Mouse (Mus musculus) erythroblast, embryonic 14.5 days (primary cell): Measurements from ENCODE around the gene Dhx30. TPM values are rescaled to one million over a fixed set of nuclear protein-coding genes. Genes with fewer than 3 reads are reported as not detected.
"Not testable (repeated sequence)": the region's sequence is repeated elsewhere in the genome, so short reads cannot be mapped to it uniquely, and the experiment has no call there.

Experiments
- H3K27me3 ChIP-seq: 2 replicates; pipeline ENCODE4 v1.6.1; 2012; ENCODE audit warnings: inconsistent platforms; ENCODE audit not compliant: control insufficient read depth
- H3K36me3 ChIP-seq: 2 replicates; pipeline ENCODE4 v1.6.1; 2012; ENCODE audit warnings: mild to moderate bottlenecking, inconsistent platforms; ENCODE audit not compliant: control insufficient read depth
- H3K4me1 ChIP-seq: 2 replicates; pipeline ENCODE4 v1.6.1; 2012; ENCODE audit warnings: inconsistent platforms; ENCODE audit not compliant: control insufficient read depth
- H3K4me3 ChIP-seq: replicated peaks from 2 replicates; pipeline ENCODE3; 2012; ENCODE audit warnings: moderate library complexity, mild to moderate bottlenecking, inconsistent platforms
- H3K9me3 ChIP-seq: 2 replicates; pipeline ENCODE4 v1.6.1; 2012; ENCODE audit warnings: low read length, inconsistent platforms, mixed read lengths; ENCODE audit not compliant: control insufficient read depth
- GATA1 ChIP-seq: IDR thresholded peaks from 2 replicates; pipeline ENCODE4 v1.6.1; 2012; ENCODE audit warnings: low read length, inconsistent platforms, mixed read lengths
- TAL1 ChIP-seq: IDR thresholded peaks from 3 replicates; pipeline ENCODE4 v1.6.1; 2012; ENCODE audit warnings: low read length, inconsistent platforms, mixed read lengths
- polyA plus RNA-seq: library from polyadenylated mRNA; stranded (reverse); fragments of >175 nt; gene quantifications from 2 replicates; pipeline ENCODE4 v1.2.3, GENCODE M21; 2012

The Dhx30 gene
- polyA plus RNA-seq, 1 experiment = 1.1 TPM

DNA sequence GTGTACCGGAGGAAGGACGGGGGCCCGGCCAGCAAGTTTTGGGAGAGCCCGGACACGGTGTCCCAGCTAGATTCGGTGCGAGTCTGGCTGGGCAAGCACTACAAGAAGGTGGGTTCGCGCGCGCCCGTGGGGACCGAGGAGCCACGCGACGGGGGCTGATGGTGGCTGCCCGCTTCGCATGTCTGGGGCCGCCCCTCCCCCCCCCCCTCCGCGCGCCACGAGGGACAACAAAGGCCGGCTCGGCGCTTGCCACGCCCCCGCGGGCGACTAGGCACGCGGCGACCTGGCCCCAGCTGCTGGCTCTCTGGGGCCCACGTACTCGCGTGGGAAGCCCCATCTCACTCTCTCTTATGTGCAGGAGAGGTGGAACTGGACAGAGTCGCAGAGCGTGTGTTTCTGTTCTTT lies 14.6 kb upstream of the Dhx30 start:
- peaks cover 42% of the 10 kb centered on the region for H3K4me1 ChIP-seq
- peak overlapping the region; percentile 88 for H3K4me3 ChIP-seq
- no peaks in the 10 kb centered on the region for H3K9me3 ChIP-seq
- no peaks in the 10 kb centered on the region for H3K27me3 ChIP-seq
- peaks cover 31% of the 10 kb centered on the region for H3K36me3 ChIP-seq
- TF ChIP-seq TAL1 (no peak), GATA1 (no peak)

DNA sequence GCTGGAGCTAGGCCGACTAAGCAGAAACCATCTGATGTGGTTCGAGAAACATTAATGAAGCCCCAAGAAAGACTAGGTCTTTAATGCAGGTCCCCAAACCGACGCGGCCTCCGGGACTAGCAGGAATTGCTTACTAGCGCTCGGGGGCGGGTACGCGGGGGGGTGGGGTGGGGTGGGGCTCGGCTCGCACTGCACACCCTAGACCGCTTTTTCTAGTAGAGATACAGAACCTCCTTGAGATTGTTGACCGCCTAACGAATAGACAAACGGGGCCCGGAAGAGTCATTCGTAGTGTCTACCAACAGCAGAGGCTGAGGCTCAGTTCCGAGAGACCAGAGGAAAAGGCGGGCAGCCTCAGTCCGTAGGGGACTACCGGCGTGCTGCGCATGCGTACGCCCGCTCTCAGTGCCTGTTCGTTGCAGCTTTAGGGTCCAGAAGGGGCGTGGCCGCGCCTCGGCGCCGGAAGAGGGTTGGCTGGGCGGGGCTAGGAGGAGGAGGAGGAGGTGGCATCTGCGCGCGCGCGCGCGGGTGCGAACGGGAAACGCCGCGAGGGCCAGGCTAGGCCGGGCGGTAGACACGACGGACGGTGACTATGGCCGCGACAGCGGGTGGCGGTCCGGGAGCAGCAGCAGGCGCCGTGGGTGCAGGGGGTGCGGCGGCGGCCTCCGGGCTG lies 14.0 kb upstream of the Dhx30 start:
- no peaks in the 10 kb centered on the region for H3K27me3 ChIP-seq
- H3K4me1 ChIP-seq = peaks cover 42% of the 10 kb centered on the region
- H3K36me3 ChIP-seq = peaks cover 26% of the 10 kb centered on the region
- TF ChIP-seq GATA1 = no peak
- no peak for TF ChIP-seq TAL1
- peak overlapping the region; percentile 88 for H3K4me3 ChIP-seq
- H3K9me3 ChIP-seq = no peaks in the 10 kb centered on the region

- peak overlapping the region; percentile 88 for H3K4me3 ChIP-seq
- H3K27me3 ChIP-seq = no peaks in the 10 kb centered on the region
- TF ChIP-seq TAL1 (no peak), GATA1 (no peak)
- no peaks in the 10 kb centered on the region for H3K9me3 ChIP-seq
- peaks cover 42% of the 10 kb centered on the region for H3K4me1 ChIP-seq
- peaks cover 19% of the 10 kb centered on the region for H3K36me3 ChIP-seq
Measured at GRCm38 (mm10) chr9:110130896-110131524, 13.4 kb upstream of the Dhx30 start.

DNA sequence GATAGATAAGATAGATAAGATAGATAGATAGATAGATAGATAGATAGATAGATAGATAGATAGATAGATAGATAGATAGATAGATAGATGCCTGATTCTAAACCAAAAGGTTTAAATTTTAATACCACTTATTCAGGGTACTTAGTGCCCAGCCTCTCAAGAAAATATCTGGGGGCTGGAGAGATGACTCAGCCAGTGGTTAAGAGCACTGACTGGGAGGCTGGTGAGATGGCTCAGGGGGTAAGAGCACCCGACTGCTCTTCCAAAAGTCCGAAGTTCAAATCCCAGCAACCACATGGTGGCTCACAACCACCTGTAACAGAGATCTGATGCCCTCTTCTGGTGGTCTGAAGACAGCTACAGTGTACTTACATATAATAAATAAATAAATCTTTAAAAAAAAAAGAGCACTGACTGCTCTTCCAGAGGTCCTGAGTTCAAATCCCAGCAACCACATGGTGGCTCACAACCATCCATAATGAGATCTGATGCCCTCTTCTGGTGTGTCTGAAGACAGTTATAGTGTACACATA lies 6.4 kb upstream of the Dhx30 start:
- not testable (repeated sequence) for H3K27me3 ChIP-seq, H3K4me3 ChIP-seq, H3K9me3 ChIP-seq, H3K36me3 ChIP-seq, H3K4me1 ChIP-seq

DNA sequence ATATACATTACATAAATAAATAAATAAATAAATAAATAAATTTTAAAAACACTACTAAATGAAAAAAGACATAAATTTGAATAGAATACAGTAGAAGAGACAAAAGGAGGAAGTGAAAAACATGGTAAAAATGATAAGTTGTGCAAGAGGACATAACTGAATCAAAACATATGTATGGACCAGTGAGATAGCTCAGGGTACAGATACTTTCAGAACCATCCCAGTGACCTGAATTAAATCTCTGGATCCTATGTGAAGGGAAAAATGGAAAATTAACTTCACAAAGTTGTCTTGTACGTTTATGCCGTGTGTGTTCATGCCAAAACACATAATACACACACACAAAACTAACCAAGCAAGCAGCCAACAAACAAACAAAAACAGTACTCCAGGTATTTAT lies 5.7 kb upstream of the Dhx30 start:
- H3K4me1 ChIP-seq = peaks cover 12% of the 10 kb centered on the region
- TF ChIP-seq GATA1 (no peak), TAL1 (no peak)

GRCm38 (mm10) chr9:110121424-110121823 lies 3.8 kb upstream of the Dhx30 start:
- H3K36me3 ChIP-seq = peaks cover 2% of the 10 kb centered on the region
- H3K27me3 ChIP-seq = no peaks in the 10 kb centered on the region
- H3K9me3 ChIP-seq = no peaks in the 10 kb centered on the region
- no peak for TF ChIP-seq TAL1
- TF ChIP-seq GATA1 = no peak
- H3K4me1 ChIP-seq = peaks cover 24% of the 10 kb centered on the region
- no peak overlapping the region for H3K4me3 ChIP-seq

More for the DNA sequence above, 5.7 kb upstream of the Dhx30 start:
- H3K36me3 ChIP-seq = peaks cover 2% of the 10 kb centered on the region
- H3K27me3 ChIP-seq = no peaks in the 10 kb centered on the region
- no peak overlapping the region for H3K4me3 ChIP-seq
- H3K9me3 ChIP-seq = no peaks in the 10 kb centered on the region

DNA sequence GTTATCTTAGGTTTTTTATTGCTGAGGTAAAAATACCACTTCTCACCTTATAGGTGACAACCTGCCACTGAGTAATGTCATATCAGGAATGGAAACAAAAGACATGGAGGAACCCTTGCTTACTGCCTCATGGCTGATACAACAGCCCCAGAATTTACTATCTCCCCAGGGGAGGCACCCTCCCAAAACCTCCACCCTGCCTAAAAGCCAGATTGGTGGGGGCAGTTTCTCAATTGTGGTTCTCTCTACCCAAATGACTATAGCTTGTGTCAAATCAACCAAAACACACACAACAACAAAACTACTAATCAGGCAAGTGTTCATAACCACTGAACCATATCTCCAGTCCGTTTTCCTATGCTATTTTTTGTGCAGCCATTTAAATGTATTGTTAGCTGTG lies 619 bp upstream of the Dhx30 start:
- Histone ChIP-seq H3K36me3 (peaks cover 15% of the 10 kb centered on the region), H3K27me3 (no peaks in the 10 kb centered on the region), H3K4me3 (peak overlapping the region; percentile 91), H3K4me1 (peaks cover 29% of the 10 kb centered on the region), H3K9me3 (no peaks in the 10 kb centered on the region)
- TF ChIP-seq TAL1 (no peak), GATA1 (no peak)

DNA sequence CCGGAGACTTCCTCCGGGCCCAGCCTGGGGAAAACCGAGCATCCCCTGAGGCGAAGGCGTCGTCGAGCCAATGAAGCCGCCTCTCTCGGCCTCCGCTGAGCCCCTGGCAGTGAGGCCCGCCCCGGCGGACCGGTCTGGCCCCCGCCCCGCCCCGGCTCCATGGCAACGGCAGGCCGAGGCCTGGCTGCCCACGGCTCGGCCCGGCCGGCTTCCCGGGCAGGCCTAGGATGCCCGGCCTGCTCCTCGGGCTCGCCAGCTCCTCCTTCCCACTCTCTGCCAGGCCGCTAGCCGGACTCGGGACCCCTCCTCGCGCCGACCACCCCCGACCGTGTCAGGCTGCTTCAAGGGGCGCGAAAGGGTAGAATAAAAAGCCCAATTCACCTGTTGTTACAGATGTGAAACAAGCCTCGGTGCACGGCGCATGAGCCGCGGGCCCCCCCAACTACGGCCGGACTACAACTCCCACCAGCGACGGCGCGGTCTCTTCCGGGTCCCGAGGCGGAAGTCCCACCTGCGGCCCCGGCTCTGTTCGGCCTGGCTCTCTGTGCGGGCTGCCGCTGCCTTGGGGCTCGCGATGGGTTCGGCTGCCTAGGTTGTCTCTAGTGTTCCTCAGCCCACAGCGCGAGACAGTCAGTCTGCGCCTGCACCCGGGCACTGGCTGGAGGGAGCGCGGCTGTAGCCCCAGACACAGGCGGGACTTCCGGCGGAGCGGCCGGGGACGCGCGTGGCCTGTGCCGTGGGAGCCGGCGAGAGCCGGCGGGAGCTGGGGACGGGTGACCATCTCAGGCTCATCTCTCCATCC lies 452 bp downstream of the Dhx30 start, which contains the start of gene Smarcc1:
TSS of gene Smarcc1 (plus strand) at position 732 of the 802 bp plus-strand sequence.
- no peak for TF ChIP-seq GATA1
- no peak for TF ChIP-seq TAL1
- Histone ChIP-seq H3K36me3 (peaks cover 25% of the 10 kb centered on the region), H3K27me3 (no peaks in the 10 kb centered on the region), H3K4me1 (peaks cover 29% of the 10 kb centered on the region), H3K4me3 (peak within 1 kb of the TSS; percentile 91), H3K9me3 (no peaks in the 10 kb centered on the region)
